ENCODE assay signal across 9 mouse cellular contexts in the genomic region with DNA sequence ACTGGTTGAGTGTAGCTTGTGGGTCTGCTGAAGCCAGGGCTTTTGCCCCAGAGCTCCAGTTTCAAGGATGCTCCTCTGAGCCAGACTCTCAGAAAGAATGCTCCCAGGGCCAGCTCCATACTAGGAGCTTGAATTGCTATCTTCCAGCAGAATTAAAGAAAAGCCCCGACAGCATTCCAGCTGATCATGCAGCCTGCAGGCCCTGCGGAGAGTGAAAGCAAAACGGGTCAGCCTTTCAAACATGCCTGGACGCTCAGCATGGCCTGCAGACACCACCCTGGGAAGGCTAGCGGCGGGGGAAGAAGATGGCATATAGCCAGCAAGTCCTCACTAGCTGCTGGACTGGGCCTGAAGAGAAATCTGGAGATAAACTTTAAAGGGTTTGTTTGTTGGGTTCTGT. TPM values are rescaled to one million over a fixed set of nuclear protein-coding genes. Genes with fewer than 3 reads are reported as not detected.
DNase-seq lines count a peak whose midpoint lies in the region; ATAC-seq lines count a peak whose summit lies in the region.
"Had no signal": no experiment of that assay in that cellular context is flagged by ENCODE, and none has a peak within 500 bp of the region (broad histone marks: within the 10 kb centered on the region; RNA-seq: fewer than 3 reads in every experiment).

No protein-coding gene starts in this region.

- no peaks in the 10 kb centered on the region for H3K27me3 ChIP-seq in kidney, embryonic 14.5 days (ENCODE audit: control insufficient read depth, insufficient read depth, low read length)
- H3K27me3 ChIP-seq in forebrain, embryonic 16.5 days (replicated peaks; ENCODE audit: control insufficient read depth, insufficient read depth, low read length), result no peaks in the 10 kb centered on the region

- no peak for ATAC-seq in kidney, embryonic 14.5 days (ENCODE audit: low FRiP score, low TSS enrichment)
- no peak for ATAC-seq in forebrain, embryonic 16.5 days

- intact Hi-C loops in heart, postnatal 25 days (cut with DNase I), result no loop called here

- no peaks in the 10 kb centered on the region for H3K9me3 ChIP-seq in kidney, embryonic 14.5 days (ENCODE audit: control insufficient read depth, low read length)
- no peaks in the 10 kb centered on the region for H3K9me3 ChIP-seq in forebrain, embryonic 16.5 days (ENCODE audit: control insufficient read depth, low read length)
- H3K9me3 ChIP-seq: megakaryocyte, embryonic 14.5 days had no signal

- no peak overlapping the region for H3K4me2 ChIP-seq in kidney, embryonic 14.5 days (replicated peaks; ENCODE audit: low read depth, low read length)
- H3K4me2 ChIP-seq in forebrain, embryonic 16.5 days (ENCODE audit: low read length), result no peak overlapping the region

- 56% methylated on average over 6 of the region's 6 CpGs for WGBS in kidney, embryonic 14.5 days
- WGBS in forebrain, embryonic 16.5 days, result 26% methylated on average over 6 of the region's 6 CpGs

- no peaks in the 10 kb centered on the region for H3K36me3 ChIP-seq in kidney, embryonic 14.5 days (ENCODE audit: control insufficient read depth, insufficient read depth, low read length)
- no peaks in the 10 kb centered on the region for H3K36me3 ChIP-seq in forebrain, embryonic 16.5 days (ENCODE audit: control insufficient read depth, insufficient read depth)

- H3K4me3 ChIP-seq in kidney, embryonic 14.5 days (ENCODE audit: low read length), result no peak overlapping the region
- H3K4me3 ChIP-seq in forebrain, embryonic 16.5 days (replicated peaks; ENCODE audit: low read length), result no peak overlapping the region
- H3K4me3 ChIP-seq: megakaryocyte, embryonic 14.5 days had no signal

- no peak overlapping the region for H3K9ac ChIP-seq in kidney, embryonic 14.5 days (ENCODE audit: low read depth, low read length)
- 0 out of 2 replicates have a peak overlapping the region, but pooled peaks have one; percentile 5 for H3K9ac ChIP-seq in forebrain, embryonic 16.5 days (replicated peaks; ENCODE audit: low read depth, low read length)

- DNase-seq in kidney, adult 11 months, result peak; percentile 17
- DNase-seq in heart, postnatal 25 days (ENCODE audit: low spot score), result peak; percentile 29
- peak; percentile 81 for DNase-seq in lung, postnatal 36 days
- peak; percentile 46 for DNase-seq in yolk sac, embryonic 10.5 days (ENCODE audit: low spot score)
- no peak for DNase-seq in layer of hippocampus, adult 9-10 months (ENCODE audit: low spot score)
- no peak for DNase-seq in c-Kit-positive CD71-positive TER-119-positive erythroid progenitor cells, embryonic 14.5 days (ENCODE audit: low spot score)

- H3K4me1 ChIP-seq in kidney, embryonic 14.5 days (ENCODE audit: control insufficient read depth, insufficient read depth, low read length), result no peaks in the 10 kb centered on the region
- H3K4me1 ChIP-seq in forebrain, embryonic 16.5 days (replicated peaks; ENCODE audit: control insufficient read depth, insufficient read depth, low read length), result peaks cover 42% of the 10 kb centered on the region

- H3K27ac ChIP-seq in kidney, embryonic 14.5 days (ENCODE audit: low read depth, low read length), result no peak overlapping the region
- peak overlapping the region; percentile 49 for H3K27ac ChIP-seq in forebrain, embryonic 16.5 days (ENCODE audit: low read length)

RNA-seq across cellular contexts. Expression of a gene that starts 55.0 kb away (rescaled TPM):
- 4.4 and 8.7 TPM in 2 replicates for polyA plus RNA-seq in kidney, embryonic 14.5 days (2014; fragmentation: Nextera tagmentation; extraction: Ambion mirVana)
- polyA plus RNA-seq in forebrain, embryonic 16.5 days (2015; fragmentation: Nextera tagmentation; extraction: Ambion mirVana), result 186 and 218 TPM in 2 replicates
- total RNA-seq in heart, postnatal 25 days (2021), result 1 to 10 TPM; 9.5 to 10.0 TPM

Comparison
In these comparisons a context has a peak if more than half of its experiments do, and no peak if none do; other contexts are left out.
1. DNase-seq: peak in kidney, adult 11 months (single experiment), heart, postnatal 25 days (single experiment), lung, postnatal 36 days (single experiment) and yolk sac, embryonic 10.5 days (single experiment); none in layer of hippocampus, adult 9-10 months (single experiment) and c-Kit-positive CD71-positive TER-119-positive erythroid progenitor cells, embryonic 14.5 days (single experiment).
2. RNA of a gene that starts 55.0 kb away (polyA plus RNA-seq): 186 to 218 TPM in forebrain, embryonic 16.5 days; 4.4 to 8.7 TPM in kidney, embryonic 14.5 days; every median in the first group is over 10 times any median in the second.